Mouse (Mus musculus): ENCODE measurements around the gene Itprid2.

DNA sequence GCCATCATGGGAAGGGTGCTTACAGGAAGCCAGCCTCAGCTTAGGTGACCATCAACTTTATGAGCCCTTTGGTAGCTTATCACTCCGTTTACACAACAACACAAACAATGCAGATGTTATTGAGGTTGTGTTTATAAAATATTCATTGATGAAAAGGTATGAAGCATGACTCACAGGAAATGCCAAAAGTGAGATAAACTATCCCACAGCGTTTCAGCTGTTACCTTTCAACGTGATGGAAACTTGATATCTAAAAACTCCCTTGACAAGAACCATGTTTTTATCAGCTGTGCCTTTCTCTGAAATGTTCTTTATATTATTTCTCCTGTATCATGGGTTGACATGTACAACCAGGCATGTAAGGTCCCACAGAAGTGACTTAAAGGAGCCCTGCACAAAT, 55.7 kb downstream of the Itprid2 start:
- TF ChIP-seq CTCF (IDR thresholded peaks at IDR 0.05; ENCODE audit: low read depth, low read length) (no peak), EP300 (IDR thresholded peaks at IDR 0.05; ENCODE audit: insufficient read depth, low read depth, low read length) (no peak)

All from ES-Bruce4 (cell line).